Mouse (Mus musculus): Measurements from ENCODE around the gene Dnaja2.

- TF ChIP-seq CTCF (IDR thresholded peaks at IDR 0.05; ENCODE audit: low read depth, low read length) (no peak), POLR2A (IDR thresholded peaks at IDR 0.05; ENCODE audit: insufficient read depth, low read length) (no peak), EP300 (IDR thresholded peaks at IDR 0.05; ENCODE audit: insufficient read depth, low read depth, low read length) (no peak)
Measured at GRCm38 (mm10) chr8:85591532-85591931, 36.4 kb upstream of the Dnaja2 start.
